27 mouse cellular contexts compared by ENCODE assay signal in the genomic region with DNA sequence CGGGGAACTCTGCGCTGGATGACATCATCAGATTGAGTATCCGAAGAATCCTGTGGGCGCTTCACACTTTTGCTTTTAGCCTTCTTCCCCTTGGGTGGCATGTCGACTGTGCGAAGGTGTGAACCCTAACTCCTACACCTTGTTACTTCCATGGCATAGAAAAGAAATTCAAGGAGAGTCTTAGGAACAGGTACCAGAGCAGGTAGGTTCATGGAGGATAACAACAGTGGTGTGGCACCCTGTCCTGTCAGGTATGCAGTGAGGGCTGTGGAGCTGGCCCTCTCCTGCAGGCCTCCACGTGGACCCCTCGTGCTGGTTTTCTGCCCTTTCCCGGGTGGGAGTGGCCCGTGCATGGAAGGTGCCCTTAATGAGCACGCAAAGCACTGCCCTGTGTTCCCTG. TPM values are rescaled to one million over a fixed set of nuclear protein-coding genes. Genes with fewer than 3 reads are reported as not detected.
"Had no signal": no experiment of that assay in that cellular context is flagged by ENCODE, and none has a peak within 500 bp of the region (broad histone marks: within the 10 kb centered on the region; RNA-seq: fewer than 3 reads in every experiment).

TSS of gene Gm1140 (minus strand) at position 101 of the 400 bp plus-strand sequence.

RNA-seq across cellular contexts. Expression of gene Gm1140, which starts in this region (rescaled TPM):
- polyA plus RNA-seq: heart, embryonic 10.5 days; heart, embryonic 11.5 days; heart, embryonic 12.5 days; heart, embryonic 13.5 days; heart, embryonic 14.5 days; heart, embryonic 15.5 days; heart, embryonic 16.5 days; heart, postnatal 0 days; hindbrain, embryonic 10.5 days; hindbrain, embryonic 11.5 days; hindbrain, embryonic 12.5 days; hindbrain, embryonic 13.5 days; hindbrain, embryonic 14.5 days; hindbrain, embryonic 15.5 days; hindbrain, embryonic 16.5 days; hindbrain, postnatal 0 days; inflammation-experienced regulatory T-cells, adult 6 months; intestine, embryonic 14.5 days; intestine, embryonic 15.5 days; intestine, embryonic 16.5 days; intestine, postnatal 0 days; kidney, adult 2 months; kidney, embryonic 14.5 days; kidney, embryonic 15.5 days; kidney, embryonic 16.5 days; kidney, postnatal 0 days; large intestine, adult 2 months had no signal
